Mouse (Mus musculus) urinary bladder, postnatal 10 days (tissue): ENCODE results near the gene Kifap3.

Experiments used
- DNase-seq: peaks from one replicate; pipeline ENCODE4 v3.0.0; 2022; ENCODE audit warnings: low spot score

Kifap3 gene

DNA sequence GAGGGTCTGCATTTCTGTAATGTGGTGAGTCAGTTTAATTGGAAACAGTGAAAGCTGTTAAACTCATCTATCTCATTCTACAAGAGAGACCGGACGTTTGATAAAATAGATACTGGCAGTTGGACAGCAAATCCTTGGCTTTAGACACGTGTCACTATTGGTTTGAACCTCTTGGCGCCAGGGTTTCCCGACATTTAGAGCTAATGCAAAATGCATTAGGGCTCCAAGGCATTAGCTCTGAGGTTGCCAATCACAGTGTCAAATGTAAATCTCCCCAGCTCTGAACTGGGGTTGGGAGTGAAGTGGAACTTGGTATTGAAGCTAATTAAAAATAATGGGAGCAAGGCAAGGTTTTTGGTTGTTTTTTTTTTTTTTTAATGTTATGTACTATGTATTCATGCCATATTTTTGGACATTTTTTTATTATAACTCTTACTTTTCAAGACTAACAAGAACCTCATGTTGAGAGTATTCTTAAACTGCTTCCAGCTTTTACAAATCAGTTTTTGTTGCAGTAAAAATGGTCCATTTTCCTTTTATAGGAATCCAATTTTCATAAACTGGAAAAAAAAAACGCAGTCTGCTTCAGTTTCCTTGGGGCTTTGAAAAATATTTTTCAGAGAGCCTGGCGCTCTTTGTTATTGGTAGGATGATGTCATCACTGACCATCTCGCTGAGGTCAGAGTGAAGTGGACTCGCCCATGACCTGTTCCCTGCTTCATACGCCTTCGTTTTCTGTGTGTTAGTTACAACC, 114.6 kb downstream of the Kifap3 start:
- DNase-seq = no peak

DNA sequence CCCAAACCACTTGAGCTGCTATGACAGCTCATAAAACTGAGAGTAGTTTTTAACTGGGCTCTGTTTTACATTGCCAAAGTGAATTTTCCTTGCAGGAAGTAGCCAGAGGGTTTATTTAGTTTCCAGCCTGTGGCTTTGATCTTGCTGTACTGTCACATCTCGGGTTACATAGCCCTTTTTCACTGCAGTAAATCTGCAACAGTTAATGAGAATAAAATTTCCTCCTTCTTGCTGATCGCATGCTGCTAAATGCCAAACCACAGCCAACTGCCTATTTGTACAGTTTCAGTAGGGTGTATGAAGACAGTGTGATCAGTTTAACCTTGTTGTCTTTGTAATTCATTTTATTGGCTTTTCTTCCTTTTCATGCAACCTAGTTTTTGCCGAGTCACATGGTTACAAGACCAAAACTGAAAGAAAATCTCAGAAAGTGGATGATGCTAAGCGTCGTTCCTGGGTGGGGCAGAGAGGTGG, 118.9 kb downstream of the Kifap3 start:
- DNase-seq = no peak

DNA sequence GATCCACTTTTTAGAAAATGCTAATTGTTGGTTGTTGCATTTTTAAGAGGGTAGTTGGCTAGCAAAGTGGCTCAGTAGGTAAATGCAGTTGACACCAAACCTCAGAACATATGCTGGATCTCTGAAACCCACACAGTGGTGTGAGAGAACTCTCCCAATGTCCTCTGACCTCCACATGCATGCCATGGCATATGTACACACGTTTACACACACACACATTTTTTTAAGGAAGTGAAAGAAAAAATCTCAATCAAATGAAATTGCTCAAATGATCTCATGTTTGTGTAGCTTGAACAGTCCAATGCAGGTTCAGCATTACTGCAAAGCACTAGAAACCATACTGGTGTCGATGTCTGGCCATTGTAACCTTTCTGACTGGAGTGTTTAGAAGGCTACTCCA, 120.2 kb downstream of the Kifap3 start:
- DNase-seq = no peak

DNA sequence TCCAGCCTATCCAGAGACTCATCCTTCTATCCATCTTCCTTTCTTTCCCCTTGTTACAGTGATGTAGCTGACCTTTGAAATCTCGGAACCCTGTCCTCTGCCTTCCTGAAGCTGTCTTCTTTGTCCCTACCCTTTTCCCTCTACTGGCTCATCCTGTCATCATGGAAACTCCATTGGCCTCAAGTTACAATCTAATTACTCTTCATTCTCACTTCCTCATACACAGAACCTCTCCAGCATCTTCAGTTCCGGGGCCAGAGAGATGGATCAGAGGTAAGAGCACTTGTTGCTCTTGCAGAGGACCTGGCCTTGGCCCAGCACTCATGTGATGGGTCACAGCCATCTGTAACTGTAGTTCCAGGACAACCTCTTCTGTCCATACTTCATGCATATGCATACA, 120.8 kb downstream of the Kifap3 start:
- no peak for DNase-seq

DNA sequence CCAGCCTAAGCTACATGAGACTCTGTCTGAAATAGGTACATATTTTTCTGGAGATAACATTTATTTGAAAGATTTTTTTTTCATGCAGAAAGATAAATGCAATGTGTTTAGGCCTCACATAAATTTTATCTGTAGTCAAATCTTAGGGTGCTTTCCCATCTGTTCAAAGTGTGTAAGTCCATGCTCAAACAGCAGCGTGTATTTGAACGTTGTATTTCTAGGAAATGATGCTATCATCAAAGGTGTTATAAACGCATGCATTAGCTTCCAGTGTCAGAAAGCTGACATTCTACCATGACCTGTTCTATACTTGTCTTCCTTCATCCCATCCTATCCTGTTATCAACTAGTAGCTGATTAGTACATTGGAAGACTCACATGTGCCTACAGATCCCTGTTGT, 124.0 kb downstream of the Kifap3 start:
- no peak for DNase-seq

DNA sequence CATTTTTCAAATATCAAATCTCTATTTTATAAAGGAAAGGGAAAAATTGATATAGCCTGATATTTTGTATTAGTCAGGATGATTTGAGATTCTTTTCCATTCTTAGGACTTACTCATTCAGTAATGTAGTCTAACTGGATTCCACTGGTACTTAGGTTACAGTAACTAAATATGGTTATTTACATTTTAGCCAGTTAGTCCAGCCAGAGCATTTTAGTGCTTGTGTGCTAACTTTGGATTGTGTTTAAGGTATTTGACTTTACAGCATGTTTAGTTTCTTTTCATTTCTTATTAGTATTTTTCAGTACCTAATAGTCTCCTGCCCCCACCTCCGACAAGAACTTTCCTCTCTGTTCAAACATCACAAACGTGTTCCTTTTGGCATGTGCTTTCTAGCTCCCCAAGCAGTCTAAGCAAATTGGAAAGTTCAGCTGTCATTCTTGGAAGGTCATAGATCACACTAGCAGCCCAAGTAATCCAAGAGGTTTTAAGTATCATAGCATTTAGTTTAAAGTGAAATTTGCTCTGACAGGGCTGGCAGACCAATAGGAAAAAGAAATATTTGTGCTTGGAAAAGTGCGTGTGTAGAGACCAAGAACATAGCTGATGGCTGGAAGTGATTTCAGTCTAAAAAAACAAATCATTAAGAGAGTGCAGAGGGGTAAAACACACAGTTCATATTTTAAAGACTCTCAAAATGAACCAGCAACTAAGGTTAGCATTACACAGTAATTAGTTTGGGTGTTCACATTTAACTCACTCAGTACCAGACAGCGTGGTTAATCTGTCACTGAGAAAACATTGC, 127.8 kb downstream of the Kifap3 start:
- no peak for DNase-seq

DNA sequence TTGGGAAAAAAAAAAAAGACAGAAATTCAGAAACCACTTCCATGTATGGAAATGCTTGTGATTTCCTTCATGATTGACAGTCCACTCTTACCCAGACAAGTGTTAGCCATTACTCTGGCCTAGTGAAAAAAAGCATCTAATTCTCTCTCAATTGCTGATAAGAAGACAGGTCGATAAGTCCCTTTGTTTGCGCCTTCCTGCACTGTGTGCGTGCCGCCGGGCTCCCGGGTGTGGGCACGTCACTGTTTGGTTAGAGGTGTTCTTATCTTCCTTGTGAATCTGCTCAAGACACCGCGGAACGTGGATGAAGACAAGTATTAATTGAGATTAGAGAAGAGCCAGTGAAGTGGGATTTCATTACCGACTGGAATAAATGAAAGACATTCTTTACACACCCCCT, 129.0 kb downstream of the Kifap3 start:
- DNase-seq = no peak

DNA sequence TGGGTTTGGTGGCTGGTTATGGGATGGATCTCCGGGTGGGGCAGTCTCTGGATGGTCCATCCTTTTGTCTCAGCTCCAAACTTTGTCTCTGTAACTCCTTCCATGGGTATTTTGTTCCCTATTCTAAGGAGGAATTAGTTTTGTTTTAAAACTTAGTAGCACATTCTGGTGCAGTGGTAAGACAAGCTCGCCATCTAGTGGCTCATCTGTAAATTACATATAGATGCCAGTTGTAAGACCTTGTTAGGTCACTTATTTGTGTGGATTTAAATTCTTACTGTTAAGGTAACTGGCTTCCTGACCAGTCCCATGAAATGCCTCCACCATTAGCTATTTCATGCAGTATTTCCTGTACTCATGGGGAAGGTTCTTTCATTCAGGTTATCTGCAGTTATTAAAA, 131.0 kb downstream of the Kifap3 start:
- no peak for DNase-seq

DNA sequence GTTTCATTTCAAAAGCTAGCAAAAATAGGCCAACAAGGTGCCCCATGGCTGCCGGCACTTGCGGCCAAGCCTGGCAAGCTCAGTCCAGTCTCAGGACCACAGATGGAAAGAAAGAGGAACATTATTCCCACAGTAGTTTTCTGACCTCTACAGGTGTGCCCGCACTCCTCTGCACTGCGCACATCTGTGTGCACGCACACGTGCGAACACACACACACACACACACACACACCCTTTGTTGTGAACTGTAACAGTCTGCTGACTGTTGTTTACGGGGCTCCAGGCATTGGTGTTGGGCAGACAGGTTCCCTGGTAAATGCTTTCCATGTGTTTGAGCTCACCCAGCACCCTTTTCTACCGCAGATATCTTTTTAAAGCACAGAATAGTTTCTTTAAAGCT, 131.4 kb downstream of the Kifap3 start:
- DNase-seq = no peak

DNA sequence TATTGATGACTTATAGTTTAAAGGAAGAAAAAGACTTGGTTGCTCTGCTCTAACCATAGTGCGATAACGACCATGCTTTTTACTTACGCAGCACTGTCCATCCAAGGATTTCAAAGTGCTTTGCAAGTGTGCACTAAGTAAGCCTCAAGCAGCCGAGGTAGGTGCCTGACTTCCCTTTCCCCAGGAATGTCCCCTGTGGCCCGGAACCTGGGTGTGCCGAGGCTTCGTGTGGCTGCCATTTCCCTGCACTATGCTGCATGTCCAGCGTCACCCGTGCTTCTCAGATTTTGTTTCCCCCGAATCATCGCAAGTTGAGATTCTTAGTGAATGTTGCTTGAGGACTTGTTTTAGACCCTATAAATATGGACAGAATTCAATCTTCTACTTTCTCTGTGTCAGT, 132.6 kb downstream of the Kifap3 start:
- no peak for DNase-seq

DNA sequence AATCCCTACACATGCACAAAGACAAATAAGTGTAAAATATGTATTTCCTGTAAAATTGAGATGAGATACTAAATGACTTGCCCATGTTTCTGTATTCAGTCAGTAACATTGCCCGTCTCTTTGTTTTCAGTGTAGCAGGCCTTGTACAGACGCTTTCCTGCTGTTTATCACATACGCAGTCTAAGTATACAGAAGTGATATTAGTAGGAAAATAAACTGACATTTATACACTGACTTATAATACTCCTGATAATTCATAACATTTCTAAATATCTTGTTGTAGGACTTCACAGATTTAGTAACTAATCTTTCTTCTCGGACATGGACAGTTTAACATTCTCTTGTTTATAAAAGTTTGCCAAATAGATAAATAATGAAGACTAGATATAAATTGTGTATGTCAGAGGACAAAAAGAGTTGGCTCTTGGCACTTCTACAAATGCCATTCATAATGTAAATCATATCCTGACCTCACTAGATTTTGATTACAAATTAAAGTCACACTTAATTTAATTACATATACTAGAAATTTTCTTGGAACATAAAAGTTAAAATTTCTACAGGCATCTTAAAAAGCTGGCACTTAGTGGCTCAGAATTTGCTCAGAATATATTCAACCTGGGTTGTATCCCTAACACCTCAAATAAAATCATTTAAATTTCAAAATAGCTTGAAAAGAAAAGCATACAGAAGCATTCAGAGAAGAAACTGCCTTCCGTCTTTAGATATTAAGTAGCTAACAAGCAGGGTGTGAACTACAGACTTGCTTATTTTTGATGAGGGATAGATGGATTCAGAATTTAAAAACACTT, 138.2 kb downstream of the Kifap3 start:
- DNase-seq = no peak

DNA sequence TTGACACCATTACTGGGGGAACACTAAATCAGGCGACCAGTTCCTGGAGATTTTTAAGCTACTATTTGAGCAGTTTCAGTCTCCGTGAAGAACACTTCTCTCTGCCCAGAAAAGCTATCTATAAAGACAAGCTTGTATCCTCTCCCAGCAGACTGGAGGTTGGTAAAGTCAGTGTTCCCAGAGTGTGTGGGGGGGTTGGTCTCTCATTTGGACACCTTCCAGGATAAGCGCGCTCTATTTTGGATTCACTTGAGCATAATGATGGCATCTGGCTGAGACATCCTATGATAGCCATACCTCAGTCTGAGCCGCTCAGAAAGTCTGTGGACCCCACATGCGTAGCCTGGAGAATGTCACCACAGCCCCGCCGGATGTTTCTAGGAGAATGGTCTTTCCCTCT, 144.7 kb downstream of the Kifap3 start:
- DNase-seq = no peak

DNA sequence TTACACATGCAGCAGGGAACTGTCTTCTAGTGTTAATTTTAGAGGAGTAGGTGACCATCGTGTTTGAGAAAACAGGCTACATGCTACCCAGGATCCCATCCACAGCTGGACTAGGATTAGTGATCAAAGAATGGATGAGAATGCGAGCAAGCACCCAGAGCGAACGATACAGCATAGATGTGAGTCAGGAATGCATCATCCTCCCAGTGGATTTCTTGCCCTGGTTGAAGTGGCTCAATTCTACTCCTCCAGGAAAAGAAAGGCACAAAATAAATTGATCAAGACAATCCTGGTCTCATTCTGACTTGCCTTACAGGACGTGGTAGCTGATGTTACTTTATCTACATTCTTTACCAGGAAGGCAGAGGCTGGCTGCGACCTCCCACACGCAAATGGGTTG, 149.5 kb downstream of the Kifap3 start, which contains the start of gene Scyl3:
Gene Scyl3, plus strand, starts transcription at position 255 of the 400 bp plus-strand sequence.
- no peak for DNase-seq

DNA sequence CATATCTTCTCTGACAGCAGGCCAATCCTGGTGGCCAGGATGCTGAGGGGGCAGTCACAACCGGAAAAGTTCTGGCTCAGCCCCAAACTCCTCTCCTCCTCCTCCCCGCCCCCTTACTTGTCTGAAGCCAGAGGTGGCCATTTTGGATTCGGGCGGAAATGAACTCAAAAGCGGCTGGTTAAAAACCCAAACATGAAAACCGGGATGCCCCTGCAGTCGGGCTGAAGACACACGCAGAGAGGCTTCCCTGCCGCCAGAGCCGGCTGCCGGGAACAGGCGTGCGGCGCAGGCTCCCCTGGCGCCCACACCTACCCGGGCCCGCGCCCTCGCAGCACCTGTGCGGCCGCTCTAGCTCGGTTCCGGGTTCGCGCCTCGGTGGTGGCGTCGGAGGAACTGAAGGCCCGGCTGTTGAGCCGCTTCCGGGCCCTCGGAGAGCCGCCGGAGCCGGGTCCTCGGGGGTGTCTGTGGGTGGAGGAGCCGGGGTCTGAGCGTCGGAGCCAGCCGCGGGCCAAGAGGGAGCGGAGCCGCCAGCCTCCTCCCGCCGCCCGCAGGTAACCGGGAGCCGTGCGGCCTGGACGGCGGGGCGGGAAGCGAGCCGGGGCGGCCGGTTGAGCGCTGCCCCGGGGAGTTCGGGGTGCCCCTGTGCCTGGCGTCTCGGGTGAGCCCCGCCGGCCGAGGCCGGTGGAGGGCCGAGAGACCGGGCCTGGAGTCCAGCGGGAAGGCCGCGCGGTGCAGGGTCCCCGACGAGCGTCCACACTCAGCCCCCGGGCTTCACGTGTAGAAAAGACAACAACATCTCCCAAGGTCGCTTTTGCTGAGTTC, 150.5 kb downstream of the Kifap3 start:
- peak; percentile 57 for DNase-seq

DNA sequence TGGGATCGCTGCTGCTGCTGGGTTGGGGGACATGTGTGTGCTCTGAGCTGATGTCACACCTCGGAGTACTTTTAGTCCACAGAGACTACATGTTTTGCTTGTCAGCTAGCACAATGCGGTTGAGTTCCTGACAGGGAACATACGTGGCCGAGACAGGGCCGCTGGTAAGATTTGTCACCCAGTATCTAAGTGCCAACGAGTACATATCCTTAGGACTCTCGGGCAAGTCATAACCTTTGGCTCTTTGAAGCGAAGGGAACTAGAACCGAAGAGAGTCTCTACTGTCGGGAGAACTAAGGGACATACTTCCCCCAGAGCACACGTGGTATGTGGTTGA, 151.0 kb downstream of the Kifap3 start:
- DNase-seq = no peak

DNA sequence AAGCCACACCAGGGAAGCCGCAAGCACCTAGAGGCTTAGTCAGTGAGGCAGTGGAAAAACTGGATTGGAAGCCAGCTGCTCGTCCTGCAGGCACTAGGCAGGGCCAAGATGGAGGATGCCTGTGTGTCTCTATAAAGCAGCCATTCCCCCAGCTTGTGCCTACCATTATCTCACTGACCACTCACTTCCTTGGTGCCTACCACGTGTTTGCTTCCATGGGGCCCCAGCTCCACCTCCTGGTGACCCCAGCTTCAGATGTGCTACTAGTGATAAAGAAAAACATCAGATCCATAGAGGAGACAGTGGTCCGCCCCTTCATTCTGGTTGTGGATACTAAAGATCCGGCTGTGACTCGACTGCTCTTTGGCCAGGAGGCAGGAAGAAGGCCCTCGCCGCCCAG, 152.4 kb downstream of the Kifap3 start:
- no peak for DNase-seq

DNA sequence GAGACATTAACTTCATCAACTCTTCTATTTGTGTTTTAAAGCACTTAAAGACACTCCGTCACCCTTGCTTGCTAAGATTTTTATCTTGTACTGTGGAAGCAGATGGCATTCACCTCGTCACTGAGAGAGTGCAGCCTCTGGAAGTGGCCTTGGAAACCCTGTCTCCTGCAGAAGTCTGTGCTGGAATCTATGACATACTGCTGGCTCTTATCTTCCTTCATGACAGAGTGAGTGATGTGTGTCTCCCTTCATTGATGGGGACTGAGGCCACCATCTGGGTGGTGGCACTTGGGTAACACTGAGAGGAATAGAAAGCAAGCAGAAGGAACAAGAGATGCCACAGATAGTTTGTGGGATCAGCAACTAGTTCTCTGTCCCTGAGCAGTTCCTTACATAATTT, 155.2 kb downstream of the Kifap3 start:
- DNase-seq = no peak

DNA sequence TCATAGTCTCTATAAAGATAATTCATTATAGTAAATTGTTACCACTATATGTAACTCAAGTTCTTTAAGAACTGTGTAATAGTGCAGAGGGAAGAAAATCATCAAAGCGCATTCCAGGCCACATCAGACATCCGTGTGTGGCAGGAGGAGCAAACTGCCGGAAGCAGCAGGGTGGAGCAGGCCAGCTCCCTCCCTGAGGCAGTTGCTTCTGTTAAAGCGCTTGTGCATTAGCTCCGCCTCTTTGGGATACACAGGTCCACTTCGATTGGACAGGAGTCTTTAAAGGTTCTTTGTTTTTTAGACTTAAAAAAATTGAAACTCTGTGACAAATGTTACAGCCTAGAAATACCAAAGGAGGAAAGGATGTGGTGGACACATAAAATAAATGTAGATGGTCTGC, 162.7 kb downstream of the Kifap3 start:
- DNase-seq = no peak

DNA sequence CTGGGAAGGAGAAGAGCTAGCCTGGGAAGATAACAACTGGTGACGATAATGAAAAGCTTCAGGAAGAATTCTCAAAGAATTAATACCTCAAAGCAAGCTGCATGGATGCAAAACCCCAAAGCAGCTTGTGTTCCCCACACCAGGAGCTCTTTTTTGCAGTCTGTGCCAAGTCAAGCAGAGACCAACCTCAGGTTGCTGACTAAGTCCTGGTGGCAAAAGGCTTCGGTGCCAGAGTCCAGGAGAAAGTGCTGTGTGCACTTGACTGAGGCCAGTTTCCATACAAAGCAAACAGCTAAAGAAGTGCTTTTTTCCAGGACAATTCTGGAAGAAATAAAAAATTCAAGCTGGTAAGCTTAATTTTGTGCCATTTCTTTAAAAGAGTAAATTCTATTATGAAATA, 174.0 kb downstream of the Kifap3 start:
- no peak for DNase-seq

DNA sequence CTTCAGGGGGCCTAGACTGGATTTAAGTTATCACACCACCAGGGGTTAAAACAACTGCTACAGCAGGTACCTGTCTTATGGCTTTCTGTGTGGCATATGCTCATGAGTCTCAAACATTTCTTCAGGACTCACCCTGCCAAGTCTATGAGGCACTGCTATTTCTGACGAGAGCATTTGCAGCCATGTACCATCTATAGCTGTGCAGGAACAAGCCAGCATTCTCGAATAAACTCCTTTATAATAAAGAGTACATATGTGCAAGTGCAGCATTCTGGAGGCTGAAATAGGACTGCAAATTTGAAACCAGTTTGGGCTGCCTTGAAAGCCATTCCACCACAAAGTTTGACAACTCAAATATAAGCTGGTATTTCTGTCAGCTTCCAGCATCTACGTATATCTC, 178.7 kb downstream of the Kifap3 start:
- DNase-seq = no peak

DNA sequence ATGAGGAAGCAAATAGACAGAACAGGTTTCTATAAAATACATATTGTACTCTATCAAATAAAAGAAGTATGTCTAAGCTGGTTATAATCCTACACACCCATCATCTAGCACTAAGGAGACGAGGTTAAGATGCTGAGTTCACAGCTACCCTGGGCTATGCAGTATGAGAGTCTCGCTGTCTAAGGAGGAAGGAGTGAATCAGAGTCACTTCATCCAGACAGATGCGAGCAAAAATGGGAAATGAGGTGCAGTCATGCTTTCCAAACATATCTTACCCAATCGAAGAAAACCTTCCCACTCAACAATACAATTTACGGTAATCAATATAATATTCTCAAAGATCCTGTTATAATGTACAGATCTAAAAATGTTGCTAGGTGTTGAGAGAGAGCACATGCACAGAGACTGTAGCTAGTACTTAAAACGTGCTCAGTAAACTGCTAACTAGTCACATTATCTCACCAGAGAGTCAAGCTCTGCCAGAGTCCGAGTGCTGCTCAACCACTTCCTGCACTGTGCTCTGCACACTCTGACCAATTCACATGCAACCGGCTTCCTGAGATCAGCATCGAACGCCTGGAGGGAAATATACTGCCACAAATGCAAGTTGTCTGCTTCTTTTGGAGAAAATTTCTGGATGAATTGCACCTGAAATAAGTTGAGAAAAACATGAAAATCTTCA, 184.8 kb downstream of the Kifap3 start:
- DNase-seq = no peak
